Mouse (Mus musculus) thymus, adult 18-20 months (tissue): ENCODE data around the gene Elp5.
A peak's percentile ranks its signal among the peaks of the same experiment; 100 is the strongest.

Source experiments
- DNase-seq, 2 experiments: peaks; one replicate each; pipeline ENCODE4 v3.0.0; 2022; ENCODE audit warnings: mixed read lengths in 2 of 2

Elp5 gene

GRCm38 (mm10) chr11:69990850-69991691 lies 8.8 kb upstream of the Elp5 start, which contains the start of gene Gabarap:
Gene Gabarap, plus strand, starts transcription at chr11:69991143.
- peak; percentile 88 to 90 for DNase-seq

GRCm38 (mm10) chr11:69989949-69990348 lies 7.6 kb upstream of the Elp5 start:
- peak in 1 of 2 experiments; percentile 9 for DNase-seq

- DNase-seq: no peak
Observed at GRCm38 (mm10) chr11:69984431-69984830, 2.1 kb upstream of the Elp5 start.

GRCm38 (mm10) chr11:69983377-69983776 lies 1.1 kb upstream of the Elp5 start:
- no peak for DNase-seq

- DNase-seq: no peak
Observed at GRCm38 (mm10) chr11:69982877-69983276, 560 bp upstream of the Elp5 start.

GRCm38 (mm10) chr11:69981141-69981762 lies 1.1 kb downstream of the Elp5 start, which contains the start of gene Ctdnep1:
Gene Ctdnep1, plus strand, starts transcription at chr11:69981156.
- no peak for DNase-seq

- DNase-seq: peak; percentile 83 to 90
Observed at GRCm38 (mm10) chr11:69980196-69981140, 1.8 kb downstream of the Elp5 start.

- no peak for DNase-seq
Observed at GRCm38 (mm10) chr11:69979827-69980195, 2.5 kb downstream of the Elp5 start.

- no peak for DNase-seq
Observed at GRCm38 (mm10) chr11:69976271-69976670, 6.0 kb downstream of the Elp5 start.

- DNase-seq: no peak
Observed at GRCm38 (mm10) chr11:69974907-69975306, 7.4 kb downstream of the Elp5 start.

GRCm38 (mm10) chr11:69970775-69971174 lies 11.5 kb downstream of the Elp5 start:
- no peak for DNase-seq

- no peak for DNase-seq
Observed at GRCm38 (mm10) chr11:69970222-69970621, 12.1 kb downstream of the Elp5 start.

- no peak for DNase-seq
Observed at GRCm38 (mm10) chr11:69968793-69969192, 13.5 kb downstream of the Elp5 start.

- no peak for DNase-seq
Observed at GRCm38 (mm10) chr11:69966860-69967517, 15.3 kb downstream of the Elp5 start.

- no peak for DNase-seq
Observed at GRCm38 (mm10) chr11:69966006-69966859, 16.1 kb downstream of the Elp5 start.

GRCm38 (mm10) chr11:69965271-69966005 lies 16.9 kb downstream of the Elp5 start:
- DNase-seq: no peak

GRCm38 (mm10) chr11:69964650-69965270 lies 17.6 kb downstream of the Elp5 start, which contains the start of gene Cldn7:
Gene Cldn7, plus strand, starts transcription at chr11:69964779.
- no peak for DNase-seq

GRCm38 (mm10) chr11:69961841-69962240 lies 20.5 kb downstream of the Elp5 start:
- DNase-seq: no peak

GRCm38 (mm10) chr11:69960616-69961015 lies 21.7 kb downstream of the Elp5 start:
- DNase-seq: no peak

- no peak for DNase-seq
Observed at GRCm38 (mm10) chr11:69956218-69956617, 26.1 kb downstream of the Elp5 start.
